In genomic region chr1:79669419-79669974, GRCm38 (mm10) we compare ENCODE assay signal across 20 mouse cellular contexts. TPM values are rescaled to one million over a fixed set of nuclear protein-coding genes. Genes with fewer than 3 reads are reported as not detected.
DNase-seq lines count a peak whose midpoint lies in the region; ATAC-seq and TF ChIP-seq lines count a peak whose summit lies in the region.
"Had no signal": no experiment of that assay in that cellular context is flagged by ENCODE, and none has a peak within 500 bp of the region (broad histone marks: within the 10 kb centered on the region; RNA-seq: fewer than 3 reads in every experiment).

No protein-coding gene starts in this region.

- H3K4me3 ChIP-seq in G1E (ENCODE audit: low read depth, low read length), result no peak overlapping the region
- H3K4me3 ChIP-seq: embryonic facial prominence, embryonic 13.5 days; forebrain, embryonic 12.5 days; heart, embryonic 12.5 days; hindbrain, embryonic 10.5 days; intestine, embryonic 15.5 days had no signal

- no peaks in the 10 kb centered on the region for H3K36me3 ChIP-seq in G1E (replicated peaks)
- no peaks in the 10 kb centered on the region for H3K36me3 ChIP-seq in splenic B cell, adult 2 months (ENCODE audit: control insufficient read depth, insufficient read depth, low read length, poor library complexity, severe bottlenecking)
- H3K36me3 ChIP-seq: embryonic facial prominence, embryonic 13.5 days; forebrain, embryonic 12.5 days; heart, embryonic 12.5 days; hindbrain, embryonic 10.5 days; intestine, embryonic 15.5 days had no signal

- H3K9me3 ChIP-seq in G1E (replicated peaks), result peaks cover 2% of the 10 kb centered on the region; the same call in 1 of the 2 replicates
- H3K9me3 ChIP-seq: embryonic facial prominence, embryonic 13.5 days; forebrain, embryonic 12.5 days; heart, embryonic 12.5 days; hindbrain, embryonic 10.5 days; intestine, embryonic 15.5 days had no signal

- TF ChIP-seq CTCF in G1E (IDR thresholded peaks at IDR 0.05; ENCODE audit: low read depth, low read length), result no peak

- ATAC-seq in G1E (ENCODE audit: extremely low read depth, insufficient number of reproducible peaks, low FRiP score, poor library complexity, severe bottlenecking), result 0 out of 2 replicates have a peak, but pooled peaks have one; percentile 7
- ATAC-seq in common myeloid progenitor, adult 5-6 weeks (replicated peaks; ENCODE audit: low read depth, poor library complexity, severe bottlenecking), result peak; percentile 50
- no peak for ATAC-seq in monocyte, adult 5-6 weeks (replicated peaks; ENCODE audit: insufficient number of reproducible peaks, low FRiP score, low TSS enrichment, poor library complexity, severe bottlenecking)
- ATAC-seq: activated CD4-positive, CD25-positive, alpha-beta regulatory T cell, adult 4 months; forebrain, embryonic 16.5 days; intestine, embryonic 15.5 days; Patski had no signal

- DNase-seq in A20 (ENCODE audit: low read depth, low spot score), result peak; percentile 17
- DNase-seq in G1E (ENCODE audit: low spot score), result no peak
- peak; percentile 57 for DNase-seq in splenic B cell, adult 2 months (ENCODE audit: low read depth, low spot score)
- DNase-seq in right cerebral cortex, postnatal 36 days (ENCODE audit: low spot score in 2 of 2), result no peak
- DNase-seq in yolk sac, embryonic 10.5 days (ENCODE audit: low spot score), result no peak
- DNase-seq: adrenal gland, postnatal 25 days; cerebellum, adult 11 months; cerebellum, adult 9-10 months; cerebellum, postnatal 25 days; gastrocnemius, postnatal 10 days had no signal

- peaks cover 11% of the 10 kb centered on the region for H3K27me3 ChIP-seq in G1E (ENCODE audit: insufficient read depth, low read length)
- no peaks in the 10 kb centered on the region for H3K27me3 ChIP-seq in splenic B cell, adult 2 months (ENCODE audit: control insufficient read depth, insufficient read depth, low read length, poor library complexity, severe bottlenecking)
- H3K27me3 ChIP-seq: Patski had no signal

- H3K4me1 ChIP-seq in G1E (ENCODE audit: insufficient read depth, low read depth, low read length), result peaks cover 20% of the 10 kb centered on the region

RNA-seq across cellular contexts. Expression of gene Ap1s3, which starts 2.3 kb away (rescaled TPM):
- total RNA-seq in G1E (2014; fragmentation: Nextera tagmentation) (15.5 and 18.0 TPM in 2 replicates), G1E (2017) (4.8 and 4.9 TPM in 2 replicates)
- 5.9 and 6.1 TPM in 2 replicates for polyA plus RNA-seq in G1E (2012)
- 10.3 and 10.4 TPM in 2 replicates for total RNA-seq in common myeloid progenitor, adult 5-6 weeks (2017)
- 2.7 to 6.4 TPM (median 3.0 TPM) in 3 replicates for total RNA-seq in monocyte, adult 5-6 weeks (2017)
- polyA plus RNA-seq: forebrain, embryonic 16.5 days had no signal

Comparison
In these comparisons a context has a peak if more than half of its experiments do, and no peak if none do; other contexts are left out.
1. DNase-seq: peak in A20 (single experiment) and splenic B cell, adult 2 months (single experiment); none in G1E (single experiment), right cerebral cortex, postnatal 36 days (0 of 2) and yolk sac, embryonic 10.5 days (single experiment).